26 mouse cellular contexts compared by ENCODE assay signal in genomic region chr1:64866140-64866539, GRCm38 (mm10).
"Had no signal": no experiment of that assay in that cellular context is flagged by ENCODE, and none has a peak within 500 bp of the region (broad histone marks: within the 10 kb centered on the region; RNA-seq: fewer than 3 reads in every experiment).

No protein-coding gene starts in this region.

- ATAC-seq: hindbrain, postnatal 0 days; intestine, embryonic 16.5 days; liver, embryonic 12.5 days had no signal

- H3K4me2 ChIP-seq: heart, embryonic 11.5 days; heart, embryonic 13.5 days; heart, embryonic 15.5 days; hindbrain, embryonic 13.5 days; hindbrain, embryonic 15.5 days; kidney, embryonic 15.5 days; limb, embryonic 13.5 days; limb, embryonic 15.5 days; liver, embryonic 12.5 days had no signal

- H3K4me1 ChIP-seq: hindbrain, embryonic 13.5 days; hindbrain, embryonic 15.5 days; limb, embryonic 15.5 days had no signal

- H3K9ac ChIP-seq: heart, embryonic 13.5 days; heart, embryonic 15.5 days; hindbrain, embryonic 13.5 days; hindbrain, embryonic 15.5 days; kidney, embryonic 15.5 days; limb, embryonic 13.5 days; limb, embryonic 15.5 days; liver, embryonic 12.5 days; liver, embryonic 14.5 days had no signal

- H3K27me3 ChIP-seq: heart, embryonic 13.5 days; heart, embryonic 15.5 days; hindbrain, embryonic 13.5 days; hindbrain, embryonic 15.5 days; kidney, embryonic 15.5 days; limb, embryonic 13.5 days; limb, embryonic 15.5 days; liver, embryonic 12.5 days had no signal

- H3K36me3 ChIP-seq: heart, embryonic 13.5 days; heart, embryonic 15.5 days; hindbrain, embryonic 13.5 days; hindbrain, embryonic 15.5 days; kidney, embryonic 15.5 days; limb, embryonic 13.5 days; limb, embryonic 15.5 days; liver, embryonic 12.5 days had no signal

- H3K4me3 ChIP-seq: heart, adult 2 months; heart, embryonic 13.5 days; heart, embryonic 15.5 days; hindbrain, embryonic 13.5 days; hindbrain, embryonic 15.5 days; kidney, embryonic 15.5 days; limb, embryonic 13.5 days; limb, embryonic 15.5 days; liver, embryonic 12.5 days had no signal

- DNase-seq: gastrocnemius, postnatal 14 days; gastrocnemius, postnatal 36 days; heart, adult 2 months; heart, postnatal 14 days; heart, postnatal 36 days; kidney, adult 11 months; kidney, adult 2 months; kidney, adult 9 months; kidney, postnatal 14 days; kidney, postnatal 36 days; layer of hippocampus, adult 9-11 months; layer of hippocampus, postnatal 36 days; left cerebral cortex, postnatal 4 days had no signal

- H3K27ac ChIP-seq: heart, adult 2 months; heart, embryonic 13.5 days; heart, embryonic 15.5 days; hindbrain, embryonic 13.5 days; hindbrain, embryonic 15.5 days; hindbrain, postnatal 0 days; kidney, embryonic 15.5 days; kidney, postnatal 0 days; limb, embryonic 13.5 days; limb, embryonic 15.5 days; liver, embryonic 12.5 days; liver, embryonic 14.5 days had no signal

- H3K9me3 ChIP-seq: heart, embryonic 13.5 days; heart, embryonic 15.5 days; hindbrain, embryonic 13.5 days; hindbrain, embryonic 15.5 days; kidney, embryonic 15.5 days; limb, embryonic 13.5 days; limb, embryonic 15.5 days; liver, embryonic 12.5 days had no signal
